Mouse (Mus musculus) ovary, postnatal 14 days (tissue): Measurements from ENCODE around the gene Gimap3.
A peak's percentile ranks its signal among the peaks of the same experiment; 100 is the strongest.

ENCODE experiments used
- DNase-seq: peaks from one replicate; pipeline ENCODE4 v3.0.0; 2022; ENCODE audit warnings: low spot score

Gene Gimap3

GRCm38 (mm10) chr6:48770696-48771095 is at the start of gene Gimap3:
Gimap3 (minus strand) TSS chr6:48770851.
- DNase-seq: no peak

GRCm38 (mm10) chr6:48817815-48818214 is 47.2 kb upstream of the Gimap3 start:
- DNase-seq: peak; percentile 58

- DNase-seq: no peak
Measured at GRCm38 (mm10) chr6:48815013-48815412, 44.4 kb upstream of the Gimap3 start.

- no peak for DNase-seq
Measured at GRCm38 (mm10) chr6:48809494-48810219, 39.0 kb upstream of the Gimap3 start.

- no peak for DNase-seq
Measured at GRCm38 (mm10) chr6:48806746-48807145, 36.1 kb upstream of the Gimap3 start.

GRCm38 (mm10) chr6:48804346-48804745 is 33.7 kb upstream of the Gimap3 start:
- no peak for DNase-seq

- DNase-seq: no peak
Measured at GRCm38 (mm10) chr6:48803406-48804051, 32.9 kb upstream of the Gimap3 start.

- no peak for DNase-seq
Measured at GRCm38 (mm10) chr6:48801897-48802296, 31.2 kb upstream of the Gimap3 start.

- no peak for DNase-seq
Measured at GRCm38 (mm10) chr6:48787867-48788266, 17.2 kb upstream of the Gimap3 start.

- no peak for DNase-seq
Measured at GRCm38 (mm10) chr6:48785601-48786000, 14.9 kb upstream of the Gimap3 start.

- DNase-seq: peak; percentile 17
Measured at GRCm38 (mm10) chr6:48785189-48785588, 14.5 kb upstream of the Gimap3 start.

GRCm38 (mm10) chr6:48784406-48784805 is 13.8 kb upstream of the Gimap3 start:
- no peak for DNase-seq

GRCm38 (mm10) chr6:48772030-48772429 is 1.4 kb upstream of the Gimap3 start:
- peak; percentile 76 for DNase-seq

GRCm38 (mm10) chr6:48768933-48769332 is 1.7 kb downstream of the Gimap3 start:
- no peak for DNase-seq

GRCm38 (mm10) chr6:48768178-48768869 is 2.3 kb downstream of the Gimap3 start:
- no peak for DNase-seq

- DNase-seq: no peak
Measured at GRCm38 (mm10) chr6:48764496-48764895, 6.2 kb downstream of the Gimap3 start.

GRCm38 (mm10) chr6:48763567-48764270 is 6.9 kb downstream of the Gimap3 start:
- DNase-seq: no peak

- no peak for DNase-seq
Measured at GRCm38 (mm10) chr6:48747091-48747966, 23.3 kb downstream of the Gimap3 start.

GRCm38 (mm10) chr6:48745959-48746889 is 24.4 kb downstream of the Gimap3 start, which contains the start of gene Gimap5:
Gimap5 (plus strand) TSS chr6:48746197.
- no peak for DNase-seq

GRCm38 (mm10) chr6:48745490-48745889 is 25.2 kb downstream of the Gimap3 start:
- no peak for DNase-seq
